ENCODE assay signal across 8 mouse cellular contexts in genomic region chr19:8844371-8845129, GRCm38 (mm10). TPM values are rescaled to one million over a fixed set of nuclear protein-coding genes. Genes with fewer than 3 reads are reported as not detected.
DNase-seq lines count a peak whose midpoint lies in the region; ATAC-seq and TF ChIP-seq lines count a peak whose summit lies in the region.

No protein-coding gene starts in this region.

- no peak for ATAC-seq in forebrain, embryonic 15.5 days (replicated peaks)

- no peak overlapping the region for H3K9ac ChIP-seq in forebrain, embryonic 15.5 days (replicated peaks)
- no peak overlapping the region for H3K9ac ChIP-seq in CH12.LX (ENCODE audit: insufficient read depth, low read depth)

- DNase-seq in forebrain, embryonic 10.5 days (ENCODE audit: extremely low spot score, low spot score), result peak; percentile 66
- peak; percentile 75 for DNase-seq in CH12.LX (ENCODE audit: extremely low read depth)
- peak; percentile 74 for DNase-seq in c-Kit-positive CD71-positive TER-119-positive erythroid progenitor cells, embryonic 14.5 days (ENCODE audit: low spot score)
- DNase-seq in frontal cortex, postnatal 36 days (ENCODE audit: low spot score in 2 of 2), result peak; percentile 71 to 82
- peak; percentile 68 to 89 for DNase-seq in layer of hippocampus, adult 2 months (ENCODE audit: low spot score in 2 of 2)
- DNase-seq in lung, postnatal 4 days, result peak; percentile 56 to 82
- DNase-seq in spleen, adult 2 months (ENCODE audit: low read depth in 1 of 2, low spot score in 2 of 2), result peak; percentile 60 to 67

- peaks cover 15% of the 10 kb centered on the region for H3K79me2 ChIP-seq in CH12.LX (replicated peaks; ENCODE audit: control insufficient read depth, extremely low read depth, insufficient read depth, poor library complexity, severe bottlenecking)

- TF ChIP-seq RAD21 in CH12.LX (IDR thresholded peaks at IDR 0.05; ENCODE audit: low read depth, low read length), result peak; percentile 63

- peak; percentile 65 to 79; a peak in 3 of 4 replicates for TF ChIP-seq CTCF in CH12.LX (conservative IDR thresholded peaks at IDR 0.05 in 1 of 2, IDR thresholded peaks at IDR 0.05 in 1 of 2; ENCODE audit: low read depth in 2 of 2, low read length in 2 of 2)
- peak; percentile 87 for TF ChIP-seq CTCF in layer of hippocampus, adult 2 months (conservative IDR thresholded peaks at IDR 0.05)
- peak; percentile 21; the same call in 1 of the 2 replicates for TF ChIP-seq CTCF in spleen, adult 2 months (IDR thresholded peaks at IDR 0.05; ENCODE audit: extremely low read depth, insufficient read depth, insufficient read length, insufficient replicate concordance)

- TF ChIP-seq POLR2A in CH12.LX (IDR thresholded peaks at IDR 0.05; ENCODE audit: low read depth, low read length), result no peak
- TF ChIP-seq POLR2A in spleen, adult 2 months (IDR thresholded peaks at IDR 0.05; ENCODE audit: low read depth, low read length), result no peak

- 66% methylated on average over 5 of the region's 5 CpGs for WGBS in forebrain, embryonic 10.5 days
- WGBS in forebrain, embryonic 15.5 days, result 55% methylated on average over 5 of the region's 5 CpGs
- 74% methylated on average over 5 of the region's 5 CpGs for WGBS in spleen, adult 2 months

- dilution Hi-C loops in CH12.LX (cut with MboI; ENCODE audit: extremely low pct_ligation_motif_present, extremely low pct_unique_long_range_greater_than_20kb, low sequenced_read_pairs), result no loop called here

- no peak overlapping the region for H3K27ac ChIP-seq in forebrain, embryonic 10.5 days
- no peak overlapping the region for H3K27ac ChIP-seq in forebrain, embryonic 15.5 days (replicated peaks)
- H3K27ac ChIP-seq in CH12.LX (ENCODE audit: insufficient read depth, low read depth), result no peak overlapping the region
- no peak overlapping the region for H3K27ac ChIP-seq in layer of hippocampus, adult 2 months
- no peak overlapping the region for H3K27ac ChIP-seq in spleen, adult 2 months (ENCODE audit: insufficient read depth, low read length)

- no peak overlapping the region for H3K4me3 ChIP-seq in forebrain, embryonic 10.5 days
- H3K4me3 ChIP-seq in forebrain, embryonic 15.5 days, result no peak overlapping the region
- H3K4me3 ChIP-seq in CH12.LX (replicated peaks in 1 of 3; ENCODE audit: low read depth in 2 of 3, low read length in 2 of 3, poor library complexity in 1 of 3), result no peak overlapping the region
- H3K4me3 ChIP-seq in layer of hippocampus, adult 2 months, result no peak overlapping the region
- H3K4me3 ChIP-seq in spleen, adult 2 months (ENCODE audit: extremely low read depth, insufficient read depth, insufficient read length), result no peak overlapping the region

- no peaks in the 10 kb centered on the region for H3K9me3 ChIP-seq in forebrain, embryonic 10.5 days
- H3K9me3 ChIP-seq in forebrain, embryonic 15.5 days, result no peaks in the 10 kb centered on the region
- H3K9me3 ChIP-seq in CH12.LX (replicated peaks; ENCODE audit: low read length), result no peaks in the 10 kb centered on the region

- in situ Hi-C loops in CH12.LX (cut with MboI; ENCODE audit: low pct_ligation_motif_present, low pct_unique_long_range_greater_than_20kb, low sequenced_read_pairs), result loop anchor here (25.0 kb wide), 1 partner anchor 1018 kb away; no protein-coding TSS in a partner anchor

- TF ChIP-seq EP300 in CH12.LX (IDR thresholded peaks at IDR 0.05; ENCODE audit: low read length), result no peak

- H3K4me2 ChIP-seq in forebrain, embryonic 15.5 days (replicated peaks), result no peak overlapping the region
- no peak overlapping the region for H3K4me2 ChIP-seq in CH12.LX (ENCODE audit: insufficient read depth, low read depth, poor library complexity, severe bottlenecking)

- H3K36me3 ChIP-seq in forebrain, embryonic 10.5 days (replicated peaks), result peaks cover 61% of the 10 kb centered on the region
- peaks cover 50% of the 10 kb centered on the region for H3K36me3 ChIP-seq in forebrain, embryonic 15.5 days
- H3K36me3 ChIP-seq in CH12.LX (replicated peaks in 1 of 2; ENCODE audit: control insufficient read depth in 1 of 2, insufficient read depth in 1 of 2, low read length in 1 of 2), result peaks cover 42 to 77% of the 10 kb centered on the region in 2 experiments
- peaks cover 19% of the 10 kb centered on the region for H3K36me3 ChIP-seq in spleen, adult 2 months (ENCODE audit: control insufficient read depth, insufficient read depth, low read length)

- H3K27me3 ChIP-seq in forebrain, embryonic 10.5 days (ENCODE audit: poor library complexity, severe bottlenecking), result no peaks in the 10 kb centered on the region
- no peaks in the 10 kb centered on the region for H3K27me3 ChIP-seq in forebrain, embryonic 15.5 days
- no peaks in the 10 kb centered on the region for H3K27me3 ChIP-seq in CH12.LX (replicated peaks)
- no peaks in the 10 kb centered on the region for H3K27me3 ChIP-seq in spleen, adult 2 months (ENCODE audit: control insufficient read depth, insufficient read depth, low read length)

- peaks cover 21% of the 10 kb centered on the region for H3K4me1 ChIP-seq in forebrain, embryonic 10.5 days
- H3K4me1 ChIP-seq in forebrain, embryonic 15.5 days, result peaks cover 20% of the 10 kb centered on the region
- H3K4me1 ChIP-seq in CH12.LX (ENCODE audit: control insufficient read depth in 1 of 2, insufficient read depth in 2 of 2), result peaks cover 6 to 18% of the 10 kb centered on the region in 2 experiments
- peaks cover 3% of the 10 kb centered on the region; the same call in 1 of the 2 replicates for H3K4me1 ChIP-seq in spleen, adult 2 months (ENCODE audit: control insufficient read depth, insufficient read depth, insufficient read length)

TF ChIP-seq in CH12.LX, 34 proteins besides CTCF, POLR2A, EP300 and RAD21:
- peak; percentile 57 for TF ChIP-seq SMC3 (IDR thresholded peaks at IDR 0.05; ENCODE audit: low read depth, low read length)
- no peak for TF ChIP-seq JUN (IDR thresholded peaks at IDR 0.05; ENCODE audit: insufficient read depth, low read depth, low read length)
- no peak for TF ChIP-seq NRF1 (IDR thresholded peaks at IDR 0.05; ENCODE audit: low read depth, low read length)
- no peak for TF ChIP-seq MAFK (IDR thresholded peaks at IDR 0.05; ENCODE audit: insufficient replicate concordance, low read length)
- TF ChIP-seq MAX (IDR thresholded peaks at IDR 0.05; ENCODE audit: low read length), result no peak
- no peak for TF ChIP-seq ZC3H11A (IDR thresholded peaks at IDR 0.05; ENCODE audit: low read depth, low read length)
- TF ChIP-seq ELF1 (IDR thresholded peaks at IDR 0.05; ENCODE audit: low read depth, low read length), result no peak
- no peak for TF ChIP-seq ZKSCAN1 (IDR thresholded peaks at IDR 0.05; ENCODE audit: borderline replicate concordance, low read depth, low read length)
- TF ChIP-seq KAT2A (IDR thresholded peaks at IDR 0.05; ENCODE audit: insufficient replicate concordance, low read length), result no peak
- peak; percentile 80 for TF ChIP-seq ZNF384 (IDR thresholded peaks at IDR 0.05; ENCODE audit: low read depth, low read length)

RNA-seq across cellular contexts. Expression of gene Gng3, which starts 5.6 kb away (rescaled TPM):
- polyA plus RNA-seq in forebrain, embryonic 10.5 days (2016; fragmentation: Nextera tagmentation; extraction: Ambion mirVana), result 27.8 and 31.7 TPM in 2 replicates
- 272 and 281 TPM in 2 replicates for polyA plus RNA-seq in forebrain, embryonic 15.5 days (2015; fragmentation: Nextera tagmentation; extraction: Ambion mirVana)
- total RNA-seq in CH12.LX (2012; rRNA removed), result 3.1 and 6.1 TPM in 2 replicates
- total RNA-seq in CH12.LX (2014; rRNA removed), result 0.55 and 0.56 TPM in 2 replicates
- polyA plus RNA-seq in CH12.LX (2012; ENCODE audit: insufficient read length, low read depth), result 8.1 and 10.3 TPM in 2 replicates
- total RNA-seq in layer of hippocampus, adult 2 months (2021), result 100 to 1,000 TPM; 160 TPM
- 0.05 and 0.09 TPM in 2 replicates for polyA plus RNA-seq in spleen, adult 2 months (2012; rRNA removed)

RNA-seq across cellular contexts. Expression of gene Lrrn4cl, which starts 6.0 kb away (rescaled TPM):
- polyA plus RNA-seq in forebrain, embryonic 10.5 days (2016; fragmentation: Nextera tagmentation; extraction: Ambion mirVana), result 0.36 and 0.99 TPM in 2 replicates
- polyA plus RNA-seq in forebrain, embryonic 15.5 days (2015; fragmentation: Nextera tagmentation; extraction: Ambion mirVana), result 0.53 and 0.60 TPM in 2 replicates
- total RNA-seq in CH12.LX (2012; rRNA removed) (0.13 and 0.17 TPM in 2 replicates), CH12.LX (2014; rRNA removed) (0.31 and 0.32 TPM in 2 replicates)
- 0.41 and 0.61 TPM in 2 replicates for polyA plus RNA-seq in CH12.LX (2012; ENCODE audit: insufficient read length, low read depth)
- under 1 TPM; 0.32 to 0.44 TPM for total RNA-seq in layer of hippocampus, adult 2 months (2021)
- polyA plus RNA-seq in spleen, adult 2 months (2012; rRNA removed), result 0.23 and 0.27 TPM in 2 replicates

RNA-seq across cellular contexts. Expression of gene Bscl2, which starts 7.3 kb away (rescaled TPM):
- 47.0 and 48.0 TPM in 2 replicates for polyA plus RNA-seq in forebrain, embryonic 10.5 days (2016; fragmentation: Nextera tagmentation; extraction: Ambion mirVana)
- polyA plus RNA-seq in forebrain, embryonic 15.5 days (2015; fragmentation: Nextera tagmentation; extraction: Ambion mirVana), result 80.7 and 85.2 TPM in 2 replicates
- 91.0 and 117 TPM in 2 replicates for total RNA-seq in CH12.LX (2012; rRNA removed)
- total RNA-seq in CH12.LX (2014; rRNA removed), result 27.9 and 30.9 TPM in 2 replicates
- 46.7 and 51.6 TPM in 2 replicates for polyA plus RNA-seq in CH12.LX (2012; ENCODE audit: insufficient read length, low read depth)
- total RNA-seq in layer of hippocampus, adult 2 months (2021), result 100 to 1,000 TPM; 101 TPM
- polyA plus RNA-seq in spleen, adult 2 months (2012; rRNA removed), result 91.7 and 116 TPM in 2 replicates

RNA-seq across cellular contexts. Expression of gene AC129217.1, which starts 15.0 kb away (rescaled TPM):
- not detected in 2 replicates for polyA plus RNA-seq in forebrain, embryonic 10.5 days (2016; fragmentation: Nextera tagmentation; extraction: Ambion mirVana)
- polyA plus RNA-seq in forebrain, embryonic 15.5 days (2015; fragmentation: Nextera tagmentation; extraction: Ambion mirVana), result not detected in 2 replicates
- total RNA-seq in CH12.LX (2012; rRNA removed) (0.25 and 0.67 TPM in 2 replicates), CH12.LX (2014; rRNA removed) (2.1 and 5.1 TPM in 2 replicates)
- polyA plus RNA-seq in CH12.LX (2012; ENCODE audit: insufficient read length, low read depth), result 63.9 and 77.4 TPM in 2 replicates
- 1 to 10 TPM in 1 of 2 experiments, not detected in 1; 3.4 TPM for total RNA-seq in layer of hippocampus, adult 2 months (2021)
- not detected in 2 replicates for polyA plus RNA-seq in spleen, adult 2 months (2012; rRNA removed)

RNA-seq across cellular contexts. Expression of gene Hnrnpul2, which starts 24.7 kb away (rescaled TPM):
- polyA plus RNA-seq in forebrain, embryonic 10.5 days (2016; fragmentation: Nextera tagmentation; extraction: Ambion mirVana), result 4.9 and 5.4 TPM in 2 replicates
- polyA plus RNA-seq in forebrain, embryonic 15.5 days (2015; fragmentation: Nextera tagmentation; extraction: Ambion mirVana), result 5.9 and 6.1 TPM in 2 replicates
- total RNA-seq in CH12.LX (2012; rRNA removed) (44.3 and 44.8 TPM in 2 replicates), CH12.LX (2014; rRNA removed) (17.8 and 19.7 TPM in 2 replicates)
- 81.6 and 94.1 TPM in 2 replicates for polyA plus RNA-seq in CH12.LX (2012; ENCODE audit: insufficient read length, low read depth)
- total RNA-seq in layer of hippocampus, adult 2 months (2021), result 100 to 1,000 TPM; 123 to 127 TPM
- 22.0 and 25.4 TPM in 2 replicates for polyA plus RNA-seq in spleen, adult 2 months (2012; rRNA removed)

Comparison
In these comparisons a context has a peak if more than half of its experiments do, and no peak if none do; other contexts are left out.
1. CTCF ChIP-seq: peak in every context shown above with its lines; median percentile 87 in layer of hippocampus, adult 2 months; 72 in CH12.LX; 21 in spleen, adult 2 months.